Mouse (Mus musculus): ENCODE data around the gene Rhoq. TPM values are rescaled to one million over a fixed set of nuclear protein-coding genes. Genes with fewer than 3 reads are reported as not detected.

Gene Rhoq
- polyA plus RNA-seq, 1 experiment from 2014 or later = 6.2 TPM

DNA sequence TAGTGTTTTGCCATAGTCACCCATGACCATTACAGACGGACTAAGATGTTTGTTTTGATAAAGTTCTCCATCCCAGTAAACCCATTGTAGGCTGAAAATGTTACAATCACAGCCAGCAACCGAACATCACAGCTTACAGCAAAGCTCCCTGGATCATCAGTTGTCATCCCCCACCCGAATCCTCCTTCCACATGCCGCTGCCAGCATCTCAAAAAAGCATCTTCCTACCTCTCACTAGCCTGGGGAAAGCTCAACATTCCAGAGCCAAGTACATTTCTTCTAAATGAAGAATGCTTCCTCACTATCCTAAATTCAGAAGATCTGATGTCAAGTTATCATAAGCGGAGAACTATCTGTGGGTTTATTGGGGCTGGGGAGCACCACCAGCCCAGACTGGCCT lies 75.6 kb downstream of the Rhoq start:
- H3K36me3 ChIP-seq (ENCODE audit: control insufficient read depth, insufficient read depth, low read length) = peaks cover 33% of the 10 kb centered on the region
- H3K9ac ChIP-seq (ENCODE audit: low read length) = no peak overlapping the region
- no peak overlapping the region for H3K27ac ChIP-seq (ENCODE audit: low read depth, low read length)
- H3K4me3 ChIP-seq (ENCODE audit: low read depth, low read length) = no peak overlapping the region
- no peaks in the 10 kb centered on the region for H3K9me3 ChIP-seq (replicated peaks; ENCODE audit: control insufficient read depth, low read length)
- no peaks in the 10 kb centered on the region for H3K4me1 ChIP-seq (ENCODE audit: control insufficient read depth, insufficient read depth, low read length)
- WGBS = 91% methylated on average over 5 of the region's 5 CpGs
- ATAC-seq = no peak
- DNase-seq (ENCODE audit: low spot score) = no peak
- no peaks in the 10 kb centered on the region for H3K27me3 ChIP-seq (replicated peaks; ENCODE audit: control insufficient read depth, insufficient read depth, low read length)
- no peak overlapping the region for H3K4me2 ChIP-seq (ENCODE audit: low read length)

GRCm38 (mm10) chr17:87041739-87042138 lies 78.9 kb downstream of the Rhoq start:
- H3K4me1 ChIP-seq (ENCODE audit: control insufficient read depth, insufficient read depth, low read length) = no peaks in the 10 kb centered on the region
- no peaks in the 10 kb centered on the region for H3K27me3 ChIP-seq (replicated peaks; ENCODE audit: control insufficient read depth, insufficient read depth, low read length)
- H3K9me3 ChIP-seq (replicated peaks; ENCODE audit: control insufficient read depth, low read length) = no peaks in the 10 kb centered on the region
- H3K4me2 ChIP-seq (ENCODE audit: low read length) = no peak overlapping the region
- H3K4me3 ChIP-seq (ENCODE audit: low read depth, low read length) = no peak overlapping the region
- 70% methylated on average over 19 of the region's 19 CpGs for WGBS
- no peak overlapping the region for H3K9ac ChIP-seq (ENCODE audit: low read length)
- DNase-seq (ENCODE audit: low spot score) (peak; percentile 42), ATAC-seq (0 out of 2 replicates have a peak, but pooled peaks have one; percentile 19)
- H3K27ac ChIP-seq (ENCODE audit: low read depth, low read length) = no peak overlapping the region
- peaks cover 17% of the 10 kb centered on the region for H3K36me3 ChIP-seq (ENCODE audit: control insufficient read depth, insufficient read depth, low read length)

DNA sequence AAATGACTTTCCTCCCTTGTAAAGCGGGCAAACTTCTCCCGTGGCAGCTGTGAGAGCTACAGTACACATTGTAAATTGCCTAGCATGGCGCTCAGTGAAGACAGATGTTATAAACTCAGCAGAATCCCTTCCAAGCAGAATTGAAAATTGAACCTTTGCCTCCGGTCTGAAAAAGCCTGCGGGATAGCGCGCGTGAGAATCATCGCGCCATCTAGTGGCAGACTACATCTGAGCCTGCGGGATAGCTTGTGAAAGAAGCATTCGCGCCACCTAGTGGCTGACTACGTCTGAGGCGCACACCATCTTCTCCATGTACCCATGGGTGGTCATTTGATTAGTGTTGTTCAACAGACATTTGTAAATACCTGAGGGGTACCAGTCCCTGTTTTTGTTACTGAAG lies 81.5 kb downstream of the Rhoq start:
- H3K27ac ChIP-seq (ENCODE audit: low read depth, low read length) = no peak overlapping the region
- DNase-seq (ENCODE audit: low spot score) (peak; percentile 97), ATAC-seq (peak; percentile 81)
- no peaks in the 10 kb centered on the region for H3K27me3 ChIP-seq (replicated peaks; ENCODE audit: control insufficient read depth, insufficient read depth, low read length)
- WGBS = 2% methylated on average over 15 of the region's 15 CpGs
- H3K9me3 ChIP-seq (replicated peaks; ENCODE audit: control insufficient read depth, low read length) = no peaks in the 10 kb centered on the region
- no peak overlapping the region for H3K9ac ChIP-seq (ENCODE audit: low read length)
- H3K4me3 ChIP-seq (ENCODE audit: low read depth, low read length) = no peak overlapping the region
- H3K4me2 ChIP-seq (ENCODE audit: low read length) = no peak overlapping the region
- no peaks in the 10 kb centered on the region for H3K36me3 ChIP-seq (ENCODE audit: control insufficient read depth, insufficient read depth, low read length)
- no peaks in the 10 kb centered on the region for H3K4me1 ChIP-seq (ENCODE audit: control insufficient read depth, insufficient read depth, low read length)

GRCm38 (mm10) chr17:87044796-87045195 lies 81.9 kb downstream of the Rhoq start:
- WGBS = 82% methylated on average over 8 of the region's 8 CpGs
- ATAC-seq = no peak

More at GRCm38 (mm10) chr17:87044796-87045195, 81.9 kb downstream of the Rhoq start:
- H3K4me2 ChIP-seq (ENCODE audit: low read length) = no peak overlapping the region
- no peak overlapping the region for H3K4me3 ChIP-seq (ENCODE audit: low read depth, low read length)
- DNase-seq (ENCODE audit: low spot score) = no peak
- no peaks in the 10 kb centered on the region for H3K4me1 ChIP-seq (ENCODE audit: control insufficient read depth, insufficient read depth, low read length)
- no peaks in the 10 kb centered on the region for H3K36me3 ChIP-seq (ENCODE audit: control insufficient read depth, insufficient read depth, low read length)
- H3K9me3 ChIP-seq (replicated peaks; ENCODE audit: control insufficient read depth, low read length) = no peaks in the 10 kb centered on the region
- H3K27me3 ChIP-seq (replicated peaks; ENCODE audit: control insufficient read depth, insufficient read depth, low read length) = no peaks in the 10 kb centered on the region
- H3K9ac ChIP-seq (ENCODE audit: low read length) = no peak overlapping the region
- no peak overlapping the region for H3K27ac ChIP-seq (ENCODE audit: low read depth, low read length)

Other genes with a start within 250 kb of the Rhoq start
- 6.1 and 6.4 TPM in 2 replicates for gene Epas1, start 209.4 kb upstream of the Rhoq start, polyA plus RNA-seq (2014; fragmentation: Nextera tagmentation; extraction: Ambion mirVana)
- not detected in 2 replicates for gene Tmem247, start 45.7 kb upstream of the Rhoq start, polyA plus RNA-seq (2014; fragmentation: Nextera tagmentation; extraction: Ambion mirVana)
- not detected in 2 replicates for gene Atp6v1e2, start 15.2 kb upstream of the Rhoq start, polyA plus RNA-seq (2014; fragmentation: Nextera tagmentation; extraction: Ambion mirVana)
- gene Pigf, start 62.3 kb downstream of the Rhoq start, polyA plus RNA-seq (2014; fragmentation: Nextera tagmentation; extraction: Ambion mirVana) = 34.8 and 35.3 TPM in 2 replicates
- 249 and 265 TPM in 2 replicates for gene Cript, start 62.5 kb downstream of the Rhoq start, polyA plus RNA-seq (2014; fragmentation: Nextera tagmentation; extraction: Ambion mirVana)
- gene Socs5, start 144.6 kb downstream of the Rhoq start, polyA plus RNA-seq (2014; fragmentation: Nextera tagmentation; extraction: Ambion mirVana) = 13.2 and 15.4 TPM in 2 replicates